Mouse (Mus musculus) olfactory bulb, adult 2 months (tissue): ENCODE measurements around the gene Ciao2a. TPM values are rescaled to one million over a fixed set of nuclear protein-coding genes. Genes with fewer than 3 reads are reported as not detected.

Experiments used
- H3K27ac ChIP-seq: fragments of 200-500 bp; 2 replicates; pipeline ENCODE4 v1.5.1; 2012; ENCODE audit warnings: low read depth, low read length; ENCODE audit not compliant: insufficient read depth
- H3K4me1 ChIP-seq: fragments of 200-500 bp; 2 replicates; pipeline ENCODE4 v1.6.1; 2012; ENCODE audit warnings: low read length; ENCODE audit not compliant: control insufficient read depth, insufficient read depth
- H3K4me3 ChIP-seq: fragments of 200-500 bp; 2 replicates; pipeline ENCODE4 v1.5.1; 2012; ENCODE audit warnings: mild to moderate bottlenecking, low read depth, low read length, moderate library complexity; ENCODE audit not compliant: insufficient read depth
- CTCF ChIP-seq: fragments of 200-500 bp; IDR thresholded peaks from 2 replicates; pipeline ENCODE4 v1.5.1; 2012; ENCODE audit warnings: low read depth, mild to moderate bottlenecking, low read length, moderate library complexity; ENCODE audit not compliant: insufficient read depth
- POLR2A ChIP-seq: fragments of 200-500 bp; IDR thresholded peaks from 2 replicates; pipeline ENCODE4 v1.6.1; 2012; ENCODE audit warnings: mild to moderate bottlenecking, low read depth, low read length, moderate library complexity; ENCODE audit not compliant: insufficient read depth
- WGBS: fragments of 180-500 bp; shearing (Covaris S2); methylation state at CpG from one replicate; pipeline ENCODE4 v1.1.7; 2018; 5-methylcytosine and 5-hydroxymethylcytosine counted together
- polyA plus RNA-seq: library from polyadenylated mRNA; stranded (reverse); fragments of >200 nt; gene quantifications from 2 replicates; pipeline ENCODE4 v1.2.4, GENCODE M21; 2012; ENCODE audit warnings: low replicate concordance; ENCODE audit not compliant: missing spikeins, insufficient read depth, insufficient read length

Ciao2a gene
- polyA plus RNA-seq, 1 experiment, result not detected

- Histone ChIP-seq H3K4me1 (peaks cover 7% of the 10 kb centered on the region; the same call in 1 of the 2 replicates), H3K27ac (no peak overlapping the region), H3K4me3 (no peak overlapping the region)
- TF ChIP-seq POLR2A (no peak), CTCF (no peak)
- WGBS, result 65% methylated on average over 1 of the region's 1 CpGs
These were observed 41.8 kb downstream of the Ciao2a start for GRCm38 (mm10) chr9:66168233-66168632.

- WGBS, result 49% methylated on average over 5 of the region's 5 CpGs
- Histone ChIP-seq H3K4me1 (peaks cover 7% of the 10 kb centered on the region; the same call in 1 of the 2 replicates), H3K4me3 (no peak overlapping the region), H3K27ac (no peak overlapping the region)
- no peak for TF ChIP-seq CTCF
These were observed 44.1 kb downstream of the Ciao2a start for GRCm38 (mm10) chr9:66170506-66170905.

- Histone ChIP-seq H3K4me1 (peaks cover 7% of the 10 kb centered on the region; the same call in 1 of the 2 replicates), H3K27ac (no peak overlapping the region), H3K4me3 (no peak overlapping the region)
- no peak for TF ChIP-seq POLR2A
- no peak for TF ChIP-seq CTCF
- 74% methylated on average over 12 of the region's 12 CpGs for WGBS
These were observed 45.0 kb downstream of the Ciao2a start for GRCm38 (mm10) chr9:66171275-66171921.

- 98% methylated on average over 5 of the region's 5 CpGs for WGBS
- Histone ChIP-seq H3K4me3 (no peak overlapping the region), H3K27ac (no peak overlapping the region), H3K4me1 (peaks cover 15% of the 10 kb centered on the region)
- TF ChIP-seq POLR2A (no peak), CTCF (no peak)
These were observed 47.0 kb downstream of the Ciao2a start for GRCm38 (mm10) chr9:66173316-66173855.

- H3K4me1 ChIP-seq, result peaks cover 15% of the 10 kb centered on the region
- 87% methylated on average over 3 of the region's 3 CpGs for WGBS
- H3K4me3 ChIP-seq, result no peak overlapping the region
- TF ChIP-seq CTCF, result no peak
- TF ChIP-seq POLR2A, result no peak
- H3K27ac ChIP-seq, result no peak overlapping the region
These were observed 48.6 kb downstream of the Ciao2a start for GRCm38 (mm10) chr9:66174985-66175384.

GRCm38 (mm10) chr9:66177975-66178374 is 51.6 kb downstream of the Ciao2a start:
- Histone ChIP-seq H3K4me3 (no peak overlapping the region), H3K4me1 (peaks cover 8% of the 10 kb centered on the region), H3K27ac (no peak overlapping the region)
- TF ChIP-seq POLR2A (no peak), CTCF (no peak)
- 21% methylated on average over 1 of the region's 1 CpGs for WGBS

GRCm38 (mm10) chr9:66179795-66180194 is 53.4 kb downstream of the Ciao2a start:
- H3K27ac ChIP-seq, result no peak overlapping the region
- no peak overlapping the region for H3K4me3 ChIP-seq
- TF ChIP-seq POLR2A, result no peak
- TF ChIP-seq CTCF, result no peak
- peaks cover 8% of the 10 kb centered on the region for H3K4me1 ChIP-seq
- WGBS, result 91% methylated on average over 6 of the region's 6 CpGs

- Histone ChIP-seq H3K4me3 (no peak overlapping the region), H3K27ac (no peak overlapping the region), H3K4me1 (peaks cover 8% of the 10 kb centered on the region)
- no peak for TF ChIP-seq POLR2A
- no peak for TF ChIP-seq CTCF
- 82% methylated on average over 4 of the region's 4 CpGs for WGBS
These were observed 54.9 kb downstream of the Ciao2a start for GRCm38 (mm10) chr9:66181126-66181825.

GRCm38 (mm10) chr9:66181826-66182678 is 55.6 kb downstream of the Ciao2a start:
- 71% methylated on average over 11 of the region's 11 CpGs for WGBS
- Histone ChIP-seq H3K4me1 (peaks cover 4% of the 10 kb centered on the region), H3K4me3 (no peak overlapping the region), H3K27ac (no peak overlapping the region)
- TF ChIP-seq CTCF (no peak), POLR2A (no peak)
